Mouse (Mus musculus): Measurements from ENCODE around the gene Cldn2. TPM values are rescaled to one million over a fixed set of nuclear protein-coding genes. Genes with fewer than 3 reads are reported as not detected.

The Cldn2 gene
- total and polyA plus RNA-seq, 3 experiments, result 0.11 to 0.90 (median 0.35) TPM

DNA sequence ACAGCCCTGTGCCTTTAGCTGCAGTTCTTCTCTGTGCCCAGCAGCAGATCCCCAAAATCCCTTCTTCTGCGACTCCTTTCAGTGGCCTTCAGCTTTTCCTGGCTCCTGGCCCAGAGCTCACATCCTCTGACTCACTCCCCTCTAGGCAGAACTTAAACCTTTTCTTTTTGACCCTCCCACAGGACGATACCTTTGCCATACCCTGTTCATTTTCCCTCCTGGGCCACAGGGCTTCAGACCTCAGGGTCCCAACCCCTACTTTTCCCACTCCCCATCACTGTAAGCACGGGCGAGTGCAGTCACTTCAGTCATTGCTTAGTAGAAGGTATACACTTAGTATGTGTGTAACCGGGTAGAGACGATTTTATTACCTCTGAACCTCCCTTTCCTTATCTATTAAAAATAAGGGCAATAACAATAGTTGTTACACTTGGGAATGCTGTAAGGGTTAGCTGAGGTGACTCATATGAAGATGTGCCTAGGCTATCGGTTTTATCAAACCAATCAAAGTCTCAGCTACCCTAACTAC lies 25.5 kb upstream of the Cldn2 start:
- Histone ChIP-seq H3K27me3 (ENCODE audit: insufficient read depth, low read length) (no peaks in the 10 kb centered on the region), H3K4me1 (ENCODE audit: insufficient read depth, low read depth, low read length) (peaks cover 49% of the 10 kb centered on the region), H3K4me3 (ENCODE audit: low read depth, low read length) (peak overlapping the region; percentile 21; the same call in 1 of the 2 replicates), H3K9me3 (replicated peaks) (no peaks in the 10 kb centered on the region), H3K36me3 (replicated peaks) (no peaks in the 10 kb centered on the region)
- ATAC-seq (ENCODE audit: extremely low read depth, insufficient number of reproducible peaks, low FRiP score, poor library complexity, severe bottlenecking) (no peak), DNase-seq (ENCODE audit: low spot score) (no peak)
- TF ChIP-seq GATA1 (IDR thresholded peaks at IDR 0.05; ENCODE audit: borderline replicate concordance, low read length) (no peak), POLR2AphosphoS5 (IDR thresholded peaks at IDR 0.05; ENCODE audit: insufficient replicate concordance, low read depth, low read length) (no peak), CTCF (IDR thresholded peaks at IDR 0.05; ENCODE audit: low read depth, low read length) (no peak), TAL1 (conservative IDR thresholded peaks at IDR 0.05; ENCODE audit: low read depth, low read length) (no peak), GATA2 (IDR thresholded peaks at IDR 0.05; ENCODE audit: borderline replicate concordance, low read depth, low read length) (no peak)

DNA sequence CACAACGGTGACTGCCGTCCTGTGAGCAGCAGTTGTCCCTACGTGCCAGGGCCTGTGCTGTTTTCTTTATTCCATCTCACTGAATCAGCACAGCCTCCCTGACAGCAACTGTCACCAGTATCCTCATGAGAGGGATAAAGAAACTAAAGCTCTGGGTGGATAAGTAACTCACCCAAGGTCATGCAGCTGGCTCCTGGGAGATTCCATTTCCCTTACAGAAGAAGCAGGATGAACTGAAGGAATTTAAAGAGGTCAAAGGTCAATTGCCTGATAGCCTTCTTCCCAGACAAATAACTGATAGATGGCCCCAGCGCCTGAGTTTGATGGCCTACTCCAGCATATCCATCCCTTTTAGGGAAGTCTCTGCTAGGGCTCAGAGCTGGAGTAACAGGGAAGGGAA lies 23.3 kb upstream of the Cldn2 start:
- Histone ChIP-seq H3K27me3 (ENCODE audit: insufficient read depth, low read length) (no peaks in the 10 kb centered on the region), H3K4me3 (ENCODE audit: low read depth, low read length) (no peak overlapping the region), H3K36me3 (replicated peaks) (no peaks in the 10 kb centered on the region), H3K4me1 (ENCODE audit: insufficient read depth, low read depth, low read length) (peaks cover 72% of the 10 kb centered on the region), H3K9me3 (replicated peaks) (no peaks in the 10 kb centered on the region)
- no peak for DNase-seq (ENCODE audit: low spot score)
- no peak for TF ChIP-seq GATA1 (IDR thresholded peaks at IDR 0.05; ENCODE audit: borderline replicate concordance, low read length)
- TF ChIP-seq POLR2AphosphoS5 (IDR thresholded peaks at IDR 0.05; ENCODE audit: insufficient replicate concordance, low read depth, low read length), result no peak
- no peak for TF ChIP-seq CTCF (IDR thresholded peaks at IDR 0.05; ENCODE audit: low read depth, low read length)
- TF ChIP-seq TAL1 (conservative IDR thresholded peaks at IDR 0.05; ENCODE audit: low read depth, low read length), result no peak
- no peak for TF ChIP-seq GATA2 (IDR thresholded peaks at IDR 0.05; ENCODE audit: borderline replicate concordance, low read depth, low read length)
- ATAC-seq (ENCODE audit: extremely low read depth, insufficient number of reproducible peaks, low FRiP score, poor library complexity, severe bottlenecking), result no peak

DNA sequence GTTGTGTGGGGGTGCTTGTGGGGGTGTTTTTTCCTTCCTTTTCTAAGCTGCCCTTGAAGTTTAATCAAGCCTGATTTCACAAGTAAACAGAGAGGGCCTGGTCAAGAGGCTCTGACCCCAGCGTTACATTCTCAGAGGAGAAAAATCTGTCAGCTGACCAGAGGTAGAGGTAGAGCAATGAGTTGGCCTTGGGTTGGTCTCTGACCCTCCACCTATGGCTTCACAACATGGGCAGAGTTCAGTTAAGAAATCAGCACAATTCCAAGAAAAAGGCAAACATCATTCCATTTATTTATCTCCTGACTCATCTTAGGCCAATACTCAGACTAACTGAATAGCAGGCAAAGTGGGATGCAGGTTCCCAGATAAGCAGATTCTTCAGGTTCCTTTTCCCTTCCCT lies 21.7 kb upstream of the Cldn2 start:
- H3K9me3 ChIP-seq (replicated peaks), result no peaks in the 10 kb centered on the region
- TF ChIP-seq GATA2 (IDR thresholded peaks at IDR 0.05; ENCODE audit: borderline replicate concordance, low read depth, low read length) (no peak), CTCF (IDR thresholded peaks at IDR 0.05; ENCODE audit: low read depth, low read length) (no peak), TAL1 (conservative IDR thresholded peaks at IDR 0.05; ENCODE audit: low read depth, low read length) (no peak), POLR2AphosphoS5 (IDR thresholded peaks at IDR 0.05; ENCODE audit: insufficient replicate concordance, low read depth, low read length) (no peak), GATA1 (IDR thresholded peaks at IDR 0.05; ENCODE audit: borderline replicate concordance, low read length) (no peak)
- H3K27me3 ChIP-seq (ENCODE audit: insufficient read depth, low read length), result no peaks in the 10 kb centered on the region
- no peak overlapping the region for H3K4me3 ChIP-seq (ENCODE audit: low read depth, low read length)
- DNase-seq (ENCODE audit: low spot score) (no peak), ATAC-seq (ENCODE audit: extremely low read depth, insufficient number of reproducible peaks, low FRiP score, poor library complexity, severe bottlenecking) (no peak)
- peaks cover 77% of the 10 kb centered on the region for H3K4me1 ChIP-seq (ENCODE audit: insufficient read depth, low read depth, low read length)
- no peaks in the 10 kb centered on the region for H3K36me3 ChIP-seq (replicated peaks)

DNA sequence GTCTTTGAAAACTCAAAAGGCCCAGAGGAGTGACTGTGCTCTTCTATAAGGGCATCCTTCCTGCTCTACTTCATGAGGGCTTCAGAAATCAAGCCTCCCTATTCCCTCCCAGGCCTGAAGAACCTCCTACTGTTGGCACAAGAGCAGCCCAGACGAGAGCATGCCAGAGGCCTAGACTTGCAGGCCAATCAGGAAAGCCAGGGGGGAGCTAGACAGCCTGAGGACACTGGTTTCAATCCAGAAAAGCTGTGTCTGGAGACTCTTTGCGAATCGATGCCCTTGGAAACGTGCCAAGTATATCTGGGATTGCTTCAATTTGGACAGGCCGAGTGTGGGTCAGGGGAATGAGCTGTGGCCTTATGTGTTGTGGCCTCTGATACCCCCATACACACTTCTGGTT lies 21.2 kb upstream of the Cldn2 start:
- Histone ChIP-seq H3K4me1 (ENCODE audit: insufficient read depth, low read depth, low read length) (peaks cover 76% of the 10 kb centered on the region), H3K9me3 (replicated peaks) (no peaks in the 10 kb centered on the region), H3K4me3 (ENCODE audit: low read depth, low read length) (no peak overlapping the region), H3K36me3 (replicated peaks) (no peaks in the 10 kb centered on the region), H3K27me3 (ENCODE audit: insufficient read depth, low read length) (no peaks in the 10 kb centered on the region)
- no peak for DNase-seq (ENCODE audit: low spot score)
- TF ChIP-seq GATA2 (IDR thresholded peaks at IDR 0.05; ENCODE audit: borderline replicate concordance, low read depth, low read length), result no peak
- no peak for TF ChIP-seq POLR2AphosphoS5 (IDR thresholded peaks at IDR 0.05; ENCODE audit: insufficient replicate concordance, low read depth, low read length)
- TF ChIP-seq TAL1 (conservative IDR thresholded peaks at IDR 0.05; ENCODE audit: low read depth, low read length), result no peak
- no peak for TF ChIP-seq CTCF (IDR thresholded peaks at IDR 0.05; ENCODE audit: low read depth, low read length)
- TF ChIP-seq GATA1 (IDR thresholded peaks at IDR 0.05; ENCODE audit: borderline replicate concordance, low read length), result no peak
- ATAC-seq (ENCODE audit: extremely low read depth, insufficient number of reproducible peaks, low FRiP score, poor library complexity, severe bottlenecking), result no peak

DNA sequence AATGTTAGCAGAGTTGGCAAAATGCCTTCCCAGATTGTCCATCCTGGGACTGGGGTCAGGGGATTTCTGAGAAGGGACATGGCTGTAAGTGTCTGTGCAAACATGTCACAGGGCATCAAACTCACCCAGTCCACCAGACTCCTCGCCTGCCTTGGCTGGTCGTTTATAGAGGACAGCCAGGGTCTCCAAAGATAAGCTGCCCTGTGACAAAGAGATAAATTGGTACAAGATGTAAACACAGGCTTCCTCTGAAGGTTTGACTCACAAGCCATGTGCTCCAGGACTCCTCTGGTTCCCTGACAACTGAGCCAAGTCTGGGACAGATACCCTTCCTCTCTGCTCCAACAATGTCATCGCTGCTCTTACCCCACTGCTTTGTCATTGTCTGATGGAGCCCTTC lies 19.6 kb upstream of the Cldn2 start:
- TF ChIP-seq TAL1 (conservative IDR thresholded peaks at IDR 0.05; ENCODE audit: low read depth, low read length) (peak; percentile 51; the same call in 1 of the 2 replicates), GATA2 (IDR thresholded peaks at IDR 0.05; ENCODE audit: borderline replicate concordance, low read depth, low read length) (no peak)
- Histone ChIP-seq H3K4me3 (ENCODE audit: low read depth, low read length) (no peak overlapping the region), H3K9me3 (replicated peaks) (no peaks in the 10 kb centered on the region), H3K27me3 (ENCODE audit: insufficient read depth, low read length) (no peaks in the 10 kb centered on the region), H3K4me1 (ENCODE audit: insufficient read depth, low read depth, low read length) (peaks cover 64% of the 10 kb centered on the region), H3K36me3 (replicated peaks) (no peaks in the 10 kb centered on the region)
- ATAC-seq (ENCODE audit: extremely low read depth, insufficient number of reproducible peaks, low FRiP score, poor library complexity, severe bottlenecking), result peak; percentile 84
- peak; percentile 26 for DNase-seq (ENCODE audit: low spot score)

DNA sequence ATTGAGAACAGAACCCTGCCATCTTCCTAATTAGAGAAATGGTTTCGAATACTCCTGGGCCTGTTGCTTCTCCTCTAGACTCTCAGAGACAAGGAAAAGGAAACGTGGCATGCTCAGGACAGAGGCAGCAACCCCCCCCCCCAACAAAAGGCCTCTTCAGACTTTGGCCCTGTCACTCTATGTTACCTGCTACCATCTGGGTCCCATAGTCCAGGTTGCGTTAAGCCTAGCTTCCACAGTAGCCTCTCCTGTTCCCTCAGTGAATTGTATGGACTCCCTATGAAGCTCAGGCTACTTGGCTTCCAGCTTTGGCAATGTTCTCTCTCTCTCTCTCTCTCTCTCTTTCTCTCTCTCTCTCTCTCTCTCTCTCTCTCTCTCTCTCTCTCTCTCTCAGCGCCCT lies 19.1 kb upstream of the Cldn2 start:
- no peak for ATAC-seq (ENCODE audit: extremely low read depth, insufficient number of reproducible peaks, low FRiP score, poor library complexity, severe bottlenecking)
- Histone ChIP-seq H3K9me3 (replicated peaks) (no peaks in the 10 kb centered on the region), H3K4me1 (ENCODE audit: insufficient read depth, low read depth, low read length) (peaks cover 60% of the 10 kb centered on the region), H3K4me3 (ENCODE audit: low read depth, low read length) (no peak overlapping the region), H3K27me3 (ENCODE audit: insufficient read depth, low read length) (no peaks in the 10 kb centered on the region), H3K36me3 (replicated peaks) (no peaks in the 10 kb centered on the region)
- TF ChIP-seq CTCF (IDR thresholded peaks at IDR 0.05; ENCODE audit: low read depth, low read length) (no peak), TAL1 (conservative IDR thresholded peaks at IDR 0.05; ENCODE audit: low read depth, low read length) (no peak)
- DNase-seq (ENCODE audit: low spot score), result no peak

Data from G1E (cell line).